8 mouse cellular contexts compared by ENCODE assay signal in genomic region chr16:4726528-4727128, GRCm38 (mm10). TPM values are rescaled to one million over a fixed set of nuclear protein-coding genes. Genes with fewer than 3 reads are reported as not detected.
DNase-seq lines count a peak whose midpoint lies in the region; ATAC-seq lines count a peak whose summit lies in the region.

No protein-coding gene starts in this region.

- peak overlapping the region; percentile 92 for H3K4me3 ChIP-seq in intestine, embryonic 16.5 days (ENCODE audit: low read length)

- H3K36me3 ChIP-seq in intestine, embryonic 16.5 days (ENCODE audit: control insufficient read depth, insufficient read depth, low read length): no peaks in the 10 kb centered on the region

- H3K9me3 ChIP-seq in intestine, embryonic 16.5 days (ENCODE audit: control insufficient read depth, low read length): no peaks in the 10 kb centered on the region

- peak overlapping the region; percentile 90 for H3K27ac ChIP-seq in intestine, embryonic 16.5 days (ENCODE audit: low read length)

- H3K27me3 ChIP-seq in intestine, embryonic 16.5 days (replicated peaks; ENCODE audit: control insufficient read depth, insufficient read depth, low read length): no peaks in the 10 kb centered on the region

- H3K4me1 ChIP-seq in intestine, embryonic 16.5 days (ENCODE audit: control insufficient read depth, insufficient read depth, low read length): peaks cover 4% of the 10 kb centered on the region; the same call in 1 of the 2 replicates

- WGBS in intestine, embryonic 16.5 days: 1% methylated on average over 40 of the region's 40 CpGs

- peak; percentile 59 for ATAC-seq in cerebellum, adult (ENCODE audit: insufficient number of reproducible peaks, low FRiP score, low TSS enrichment)
- peak; percentile 71 for ATAC-seq in erythroblast, adult 5-6 weeks (replicated peaks; ENCODE audit: low FRiP score, poor library complexity, severe bottlenecking)
- peak; percentile 88 for ATAC-seq in intestine, embryonic 16.5 days

- H3K4me2 ChIP-seq in intestine, embryonic 16.5 days (ENCODE audit: low read depth, low read length): peak overlapping the region; percentile 70

- no peak for DNase-seq in cerebellum, postnatal 14 days
- peak; percentile 26 for DNase-seq in right cerebral cortex, postnatal 14 days
- no peak for DNase-seq in right cerebral cortex, postnatal 36 days (ENCODE audit: low spot score in 2 of 2)
- peak; percentile 60 for DNase-seq in lung, postnatal 36 days
- no peak for DNase-seq in retina, postnatal 1 day

- peak overlapping the region; percentile 92 for H3K9ac ChIP-seq in intestine, embryonic 16.5 days (ENCODE audit: low read depth, low read length)

RNA-seq across cellular contexts. Expression of gene Hmox2, which starts 0.5 kb away (rescaled TPM):
- total RNA-seq in erythroblast, adult 5-6 weeks (2015; ENCODE audit: low replicate concordance): 13.3 and 22.6 TPM in 2 replicates
- total RNA-seq in erythroblast, adult 5-6 weeks (2017; ENCODE audit: low replicate concordance): 15.4 and 18.8 TPM in 2 replicates
- polyA plus RNA-seq in intestine, embryonic 16.5 days (2015; fragmentation: Nextera tagmentation; extraction: Ambion mirVana): 87.5 and 88.7 TPM in 2 replicates

RNA-seq across cellular contexts. Expression of gene Nmral1, which starts 7.5 kb away (rescaled TPM):
- 4.6 and 14.4 TPM in 2 replicates for total RNA-seq in erythroblast, adult 5-6 weeks (2015; ENCODE audit: low replicate concordance)
- total RNA-seq in erythroblast, adult 5-6 weeks (2017; ENCODE audit: low replicate concordance): 10.6 and 16.4 TPM in 2 replicates
- 35.3 and 45.9 TPM in 2 replicates for polyA plus RNA-seq in intestine, embryonic 16.5 days (2015; fragmentation: Nextera tagmentation; extraction: Ambion mirVana)

RNA-seq across cellular contexts. Expression of gene Coro7, which starts 47.1 kb away (rescaled TPM):
- 14.6 and 24.2 TPM in 2 replicates for total RNA-seq in erythroblast, adult 5-6 weeks (2015; ENCODE audit: low replicate concordance)
- 5.3 and 9.6 TPM in 2 replicates for total RNA-seq in erythroblast, adult 5-6 weeks (2017; ENCODE audit: low replicate concordance)
- 29.2 and 30.5 TPM in 2 replicates for polyA plus RNA-seq in intestine, embryonic 16.5 days (2015; fragmentation: Nextera tagmentation; extraction: Ambion mirVana)

Comparison
In these comparisons a context has a peak if more than half of its experiments do, and no peak if none do; other contexts are left out.
1. DNase-seq: peak in right cerebral cortex, postnatal 14 days (single experiment) and lung, postnatal 36 days (single experiment); none in cerebellum, postnatal 14 days (0 of 2), right cerebral cortex, postnatal 36 days (0 of 2) and retina, postnatal 1 day (single experiment).
2. Peak in every context shown above with its lines, with median percentiles within 50 percentile points of each other: ATAC-seq.